Mouse (Mus musculus): Measurements from ENCODE around the gene Vmn2r9.
A peak's percentile ranks its signal among the peaks of the same experiment; 100 is the strongest.
"Not testable (repeated sequence)": the region's sequence is repeated elsewhere in the genome, so short reads cannot be mapped to it uniquely, and the experiment has no call there.

Vmn2r9 gene

DNA sequence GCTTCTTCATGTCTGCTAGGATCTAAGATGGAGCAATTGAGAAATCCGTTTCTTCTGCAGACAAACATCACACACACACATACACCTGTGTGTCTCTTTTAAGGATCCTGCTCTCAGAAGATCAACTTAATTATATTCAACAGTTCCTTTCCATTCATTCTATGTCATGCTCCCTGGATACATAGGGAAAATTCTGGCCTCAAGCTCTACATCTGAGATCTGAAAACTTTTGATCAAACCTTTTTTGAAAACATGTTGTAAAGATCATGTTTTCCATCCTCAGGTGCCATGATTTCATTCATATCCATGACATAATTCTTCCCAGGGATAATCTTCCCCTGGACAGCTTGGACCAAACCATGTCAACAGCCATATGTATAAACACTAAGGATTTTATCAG lies at the start of gene Vmn2r9:
Vmn2r9 (minus strand) TSS at position 101 of the 400 bp plus-strand sequence.
- not testable (repeated sequence) for DNase-seq (ENCODE audit: low spot score)

DNA sequence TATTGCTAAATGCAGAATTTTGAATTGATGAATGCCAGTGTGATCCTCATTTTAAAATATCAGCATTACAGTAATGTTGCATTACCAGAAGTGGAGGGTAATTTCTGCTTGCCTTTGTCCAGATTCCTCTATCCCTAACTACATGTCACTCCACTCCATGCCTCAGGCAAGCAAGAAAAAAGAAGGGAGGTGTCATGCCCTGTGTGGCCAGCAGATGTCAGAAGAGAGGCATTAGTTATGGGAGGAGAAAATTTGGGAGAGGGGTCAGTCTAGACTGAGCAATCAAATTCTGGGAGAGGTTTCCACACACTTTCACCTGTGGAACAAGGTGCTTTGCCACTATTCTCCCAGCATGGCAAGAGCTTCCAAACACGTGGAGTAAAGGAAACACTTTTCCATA lies 14.3 kb upstream of the Vmn2r9 start:
- peak; percentile 7 for DNase-seq (ENCODE audit: low spot score)

DNA sequence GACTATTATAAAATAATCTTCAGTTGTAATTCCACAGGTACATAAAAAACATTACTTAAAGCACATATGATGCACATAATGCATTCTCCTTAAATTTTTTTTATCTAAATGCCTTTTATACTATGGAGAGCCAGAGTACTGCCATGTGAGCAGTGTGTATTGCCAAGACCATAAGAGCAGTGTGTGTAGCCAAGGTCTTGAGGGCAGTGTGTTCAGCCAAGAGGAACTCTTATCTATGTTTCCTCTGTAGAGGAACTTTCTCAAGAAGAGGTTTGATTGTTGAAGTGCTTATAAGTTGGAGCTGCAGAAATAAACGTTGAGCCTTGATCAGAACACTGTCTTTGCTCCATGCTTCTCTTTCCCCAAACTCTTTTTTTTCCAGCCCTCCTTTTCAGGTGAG lies 2.9 kb downstream of the Vmn2r9 start:
- no peak for DNase-seq (ENCODE audit: low spot score)

DNA sequence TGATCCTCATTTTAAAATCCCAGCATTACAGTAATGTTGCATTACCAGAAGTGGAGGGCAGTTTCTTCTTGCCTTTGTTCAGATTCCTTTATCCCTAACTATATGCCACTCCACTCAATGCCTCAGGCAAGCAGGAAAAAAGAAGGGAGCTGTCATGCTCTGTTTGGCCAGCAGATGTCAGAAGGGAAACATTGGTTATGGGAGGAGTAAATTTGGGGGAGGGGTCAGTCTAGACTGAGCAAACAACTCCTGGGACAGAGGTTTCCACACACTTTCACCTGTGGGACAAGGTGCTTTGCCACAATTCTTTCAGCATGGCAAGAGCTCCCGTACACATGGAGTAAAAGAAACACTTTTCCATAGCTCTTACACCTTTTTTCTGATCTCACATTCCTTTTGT lies 16.2 kb downstream of the Vmn2r9 start:
- DNase-seq (ENCODE audit: low spot score) = peak; percentile 9

DNA sequence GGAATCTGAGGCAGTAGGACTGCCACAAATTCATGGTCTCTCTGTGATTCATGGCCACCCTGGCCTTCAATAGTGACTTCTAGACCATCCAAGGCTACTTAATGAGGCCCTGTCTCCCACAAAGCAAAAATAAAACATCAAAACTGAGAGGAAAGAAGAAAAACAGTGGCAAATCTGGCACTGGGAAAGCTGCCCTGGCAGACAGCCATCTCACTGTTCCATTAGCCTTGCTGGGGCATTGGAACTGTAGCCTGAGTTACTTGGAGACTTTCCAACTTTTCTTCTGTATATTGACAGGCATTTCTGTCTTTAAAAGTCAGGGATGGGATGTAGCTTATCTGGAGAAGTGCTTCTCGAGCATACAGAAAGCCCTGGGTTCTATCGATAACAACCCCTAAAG lies 29.1 kb downstream of the Vmn2r9 start:
- peak; percentile 3 for DNase-seq (ENCODE audit: low spot score)

DNA sequence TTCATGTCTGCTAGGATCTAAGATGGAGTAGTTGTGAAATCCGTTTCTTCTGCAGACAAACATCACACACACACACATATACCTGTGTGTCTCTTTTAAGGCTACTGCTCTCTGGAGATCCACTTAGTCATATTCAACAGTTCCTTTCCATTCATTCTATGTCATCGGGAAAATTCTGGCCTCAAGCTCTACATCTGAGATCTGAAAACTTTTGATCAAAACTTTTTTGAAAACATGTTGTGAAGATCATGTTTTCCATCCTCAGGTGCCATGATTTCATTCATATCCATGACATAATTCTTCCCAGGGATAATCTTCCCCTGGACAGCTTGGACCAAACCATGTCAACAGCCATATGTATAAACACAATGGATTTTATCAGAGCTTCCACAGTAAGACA lies 43.7 kb downstream of the Vmn2r9 start, which contains the start of gene Vmn2r8:
Vmn2r8 (minus strand) TSS at position 101 of the 400 bp plus-strand sequence.
- DNase-seq (ENCODE audit: low spot score) = not testable (repeated sequence)

DNA sequence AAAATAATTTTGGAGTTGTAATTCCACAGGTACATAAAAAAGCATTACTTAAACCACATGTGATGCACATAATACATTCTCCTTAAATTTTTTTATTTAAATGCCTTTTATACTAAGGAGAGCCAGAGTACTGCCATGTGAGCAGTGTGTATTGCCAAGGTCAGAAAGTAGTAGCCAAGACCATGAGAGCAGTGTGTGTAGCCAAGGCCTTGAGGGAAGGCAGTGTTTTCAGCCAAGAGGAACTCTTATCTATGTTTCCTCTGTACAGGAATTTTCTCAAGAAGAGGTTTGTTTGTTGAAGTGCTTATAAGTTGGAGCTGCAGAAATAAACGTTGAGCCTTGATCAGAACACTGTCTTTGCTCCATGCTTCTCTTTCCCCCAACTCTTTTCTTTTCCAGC lies 48.8 kb downstream of the Vmn2r9 start:
- no peak for DNase-seq (ENCODE audit: low spot score)

DNA sequence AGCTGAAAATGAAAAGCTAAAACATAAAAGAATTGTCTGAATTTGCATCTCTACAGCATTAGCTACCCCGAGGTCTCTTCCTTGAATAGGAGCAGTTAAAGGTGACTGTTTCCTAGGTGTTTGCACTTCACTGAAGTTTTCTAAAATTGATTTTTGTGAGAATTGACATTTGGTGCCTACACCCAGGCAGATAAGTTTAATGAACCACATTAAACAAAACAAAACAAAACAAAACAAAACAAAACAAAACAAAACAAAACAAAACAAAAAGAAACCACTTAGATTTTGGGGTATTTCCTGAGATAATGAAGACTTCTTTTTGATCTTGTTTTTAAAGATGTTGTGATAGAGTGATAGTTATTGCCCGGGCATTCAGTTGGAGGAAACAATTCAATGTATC lies 57.1 kb downstream of the Vmn2r9 start, which contains the start of gene Tmed11:
Tmed11 (minus strand) TSS at position 101 of the 400 bp plus-strand sequence.
- not testable (repeated sequence) for DNase-seq (ENCODE audit: low spot score)

DNA sequence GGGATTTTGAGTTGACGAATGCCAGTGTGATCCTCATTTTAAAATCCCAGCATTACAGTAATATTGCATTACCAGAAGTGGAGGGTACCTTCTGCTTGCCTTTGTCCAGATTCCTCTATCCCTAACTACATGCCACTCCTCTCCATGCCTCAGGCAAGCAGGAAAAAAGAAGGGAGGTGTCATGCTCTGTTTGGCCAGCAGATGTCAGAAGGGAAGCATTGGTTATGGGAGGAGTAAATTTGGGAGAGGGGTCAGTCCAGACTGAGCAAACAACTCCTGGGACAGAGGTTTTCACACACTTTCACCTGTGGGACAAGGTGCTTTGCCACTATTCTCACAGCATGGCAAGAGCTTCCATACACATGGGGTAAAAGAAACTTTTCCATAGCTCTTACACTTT lies 62.0 kb downstream of the Vmn2r9 start:
- DNase-seq (ENCODE audit: low spot score) = peak; percentile 9
